Mouse (Mus musculus) liver, adult 2 months (tissue): Measurements from ENCODE around the gene Clasp1. TPM values are rescaled to one million over a fixed set of nuclear protein-coding genes. Genes with fewer than 3 reads are reported as not detected.

ENCODE experiments used
- DNase-seq: peaks from one replicate; pipeline ENCODE4 v3.0.0-alpha.2; 2011; ENCODE audit warnings: low read depth, low spot score; ENCODE audit errors: extremely low read depth
- H3K27ac ChIP-seq: fragments of 200-500 bp; replicated peaks from 2 replicates; pipeline ENCODE4 v1.5.1; 2012; ENCODE audit warnings: low read depth, mild to moderate bottlenecking, control low read depth, inconsistent platforms, low read length; ENCODE audit not compliant: insufficient read depth
- H3K27me3 ChIP-seq: fragments of 200-500 bp; 2 replicates; pipeline ENCODE4 v1.6.1; 2012; ENCODE audit warnings: mild to moderate bottlenecking, moderate library complexity, low read length, inconsistent platforms; ENCODE audit not compliant: control insufficient read depth, insufficient read depth
- H3K36me3 ChIP-seq: fragments of 200-500 bp; 2 replicates; pipeline ENCODE4 v1.6.1; 2012; ENCODE audit warnings: low read length, inconsistent platforms; ENCODE audit not compliant: control insufficient read depth, insufficient read depth
- H3K4me1 ChIP-seq: fragments of 200-500 bp; 2 replicates; pipeline ENCODE4 v1.6.1; 2011; ENCODE audit warnings: low read length; ENCODE audit not compliant: control insufficient read depth, insufficient read depth
- H3K4me3 ChIP-seq: fragments of 200-500 bp; 2 replicates; pipeline ENCODE4 v1.5.1; 2011; ENCODE audit warnings: low read depth, mild to moderate bottlenecking, control low read depth, low read length, moderate library complexity; ENCODE audit not compliant: insufficient read depth
- H3K79me2 ChIP-seq: fragments of 200-500 bp; 2 replicates; pipeline ENCODE4 v1.6.1; 2012; ENCODE audit warnings: inconsistent platforms, mild to moderate bottlenecking, low read length, moderate library complexity; ENCODE audit not compliant: control insufficient read depth, insufficient read depth
- H3K9ac ChIP-seq: fragments of 200-500 bp; 2 replicates; pipeline ENCODE4 v1.6.1; 2012; ENCODE audit warnings: low read depth, mild to moderate bottlenecking, control low read depth, inconsistent platforms, low read length
- CTCF ChIP-seq: fragments of 200-500 bp; IDR thresholded peaks from 2 replicates; pipeline ENCODE4 v1.5.1; 2011; ENCODE audit warnings: low read depth, low read length, control low read depth
- POLR2A ChIP-seq: fragments of 200-500 bp; IDR thresholded peaks from 2 replicates; pipeline ENCODE4 v1.6.1; 2011; ENCODE audit warnings: low read length, control low read depth; ENCODE audit not compliant: insufficient read depth; ENCODE audit errors: extremely low read depth
- WGBS: fragments of 180-500 bp; shearing (Covaris S2); methylation state at CpG from one replicate; pipeline ENCODE4 v1.1.7; 2018; 5-methylcytosine and 5-hydroxymethylcytosine counted together
- polyA plus RNA-seq: library from polyadenylated mRNA; depleted of rRNA; stranded (reverse); fragments of >200 nt; gene quantifications from 2 replicates; pipeline ENCODE4 v1.2.3, GENCODE M21; 2012
- total RNA-seq: library from RNA; depleted of rRNA; stranded (reverse); fragments of >200 nt; gene quantifications from 2 replicates; pipeline ENCODE4 v1.2.3, GENCODE M21; 2014

The Clasp1 gene
- total and polyA plus RNA-seq, 2 experiments = 4.1 to 12.1 TPM

- TF ChIP-seq POLR2A = no peak
- TF ChIP-seq CTCF = no peak
- Histone ChIP-seq H3K27ac (no peak overlapping the region), H3K36me3 (peaks cover 15% of the 10 kb centered on the region; the same call in 1 of the 2 replicates), H3K79me2 (peaks cover 19% of the 10 kb centered on the region; the same call in 1 of the 2 replicates), H3K27me3 (no peaks in the 10 kb centered on the region), H3K4me1 (0 out of 2 replicates have a peak, but pooled peaks cover 3% of the 10 kb centered on the region), H3K4me3 (no peak overlapping the region), H3K9ac (no peak overlapping the region)
- 73% methylated on average over 3 of the region's 3 CpGs for WGBS
- DNase-seq = no peak
These were observed 32.3 kb downstream of the Clasp1 start for GRCm38 (mm10) chr1:118421149-118421548.

DNA sequence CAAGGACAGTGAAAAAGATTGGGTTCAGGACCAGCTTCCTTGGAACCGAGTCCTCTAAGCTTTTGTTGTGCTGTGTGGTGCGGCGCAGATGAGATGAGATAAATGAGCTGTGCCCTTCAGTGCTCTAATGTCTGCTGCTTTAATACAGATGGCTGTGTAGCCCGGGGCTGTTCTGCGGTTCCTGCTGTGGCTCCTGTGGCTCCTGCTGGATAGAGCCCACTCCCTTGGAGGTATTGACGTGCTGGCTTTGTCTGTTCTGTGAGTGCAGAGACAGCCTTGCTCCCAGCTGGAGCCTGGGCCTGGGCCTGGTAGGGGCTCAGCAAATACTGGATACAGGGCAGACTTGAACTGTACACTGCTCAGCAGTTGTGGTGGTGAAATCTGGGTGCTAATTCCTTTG is 34.0 kb downstream of the Clasp1 start:
- Histone ChIP-seq H3K4me1 (no peaks in the 10 kb centered on the region), H3K79me2 (peaks cover 12% of the 10 kb centered on the region; the same call in 1 of the 2 replicates), H3K4me3 (no peak overlapping the region), H3K36me3 (peaks cover 15% of the 10 kb centered on the region; the same call in 1 of the 2 replicates), H3K27ac (no peak overlapping the region), H3K27me3 (no peaks in the 10 kb centered on the region), H3K9ac (no peak overlapping the region)
- WGBS = 94% methylated on average over 6 of the region's 6 CpGs
- TF ChIP-seq CTCF (no peak), POLR2A (no peak)
- DNase-seq = no peak

DNA sequence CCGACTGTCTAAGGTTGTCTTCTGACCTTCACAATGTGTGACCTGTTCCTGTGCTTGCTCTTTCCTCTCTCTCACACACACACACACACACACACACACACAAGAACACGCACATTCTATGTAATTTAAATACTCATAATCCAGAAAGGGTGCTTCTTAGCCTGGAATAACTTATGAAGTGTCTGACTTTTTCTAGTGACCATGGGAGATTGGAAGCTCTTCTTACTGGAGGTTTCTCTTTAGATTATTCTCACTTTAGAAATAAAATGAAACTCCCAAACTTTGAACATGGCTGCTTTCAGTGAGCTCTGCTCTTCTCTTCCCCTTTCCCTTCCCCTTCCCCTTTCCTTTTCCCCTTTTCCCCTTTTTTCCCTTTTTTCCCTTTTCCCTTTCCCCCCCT is 37.1 kb downstream of the Clasp1 start:
- Histone ChIP-seq H3K4me3 (no peak overlapping the region), H3K36me3 (0 out of 2 replicates have a peak, but pooled peaks cover 5% of the 10 kb centered on the region), H3K9ac (no peak overlapping the region), H3K79me2 (peaks cover 18% of the 10 kb centered on the region; the same call in 1 of the 2 replicates), H3K27me3 (no peaks in the 10 kb centered on the region), H3K4me1 (no peaks in the 10 kb centered on the region; the same call in 1 of the 2 replicates), H3K27ac (no peak overlapping the region)
- 93% methylated on average over 2 of the region's 2 CpGs for WGBS
- TF ChIP-seq POLR2A (no peak), CTCF (no peak)
- DNase-seq = no peak

DNA sequence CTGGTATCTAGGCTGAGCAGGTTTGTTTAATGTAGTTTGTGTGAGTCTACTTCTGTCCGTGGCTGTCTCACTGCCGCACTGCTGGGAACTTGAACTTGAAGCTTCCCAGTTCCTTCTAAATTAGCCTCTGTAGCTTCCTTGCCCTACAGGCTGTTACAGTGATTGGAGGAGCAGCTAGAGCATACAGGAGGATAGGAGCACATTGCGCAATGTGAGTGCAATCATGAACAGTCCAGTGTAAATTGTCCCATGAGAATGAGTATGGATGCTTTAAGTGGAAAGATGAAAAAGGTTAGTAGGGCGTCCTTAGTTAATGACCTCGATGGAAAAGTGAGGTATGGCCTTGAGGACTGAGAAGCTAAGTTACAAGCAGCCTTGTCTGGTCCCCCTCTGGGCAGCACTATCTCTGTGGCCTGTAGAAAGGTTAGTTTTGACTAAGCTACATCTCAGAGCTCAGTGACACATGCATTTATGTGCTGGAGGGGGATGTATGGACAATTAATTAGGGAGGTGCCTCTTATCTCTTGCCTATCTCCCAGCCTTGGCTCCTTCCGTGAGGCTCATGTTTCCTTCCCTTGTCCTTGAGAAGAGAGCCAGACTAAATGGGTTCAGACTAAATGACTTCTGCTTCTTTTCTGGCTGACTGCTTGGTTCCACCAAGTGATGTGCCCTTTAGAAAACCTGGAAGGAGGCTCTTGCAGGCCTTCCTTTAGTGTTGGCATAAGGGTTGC is 39.7 kb downstream of the Clasp1 start:
- DNase-seq = peak; percentile 36
- WGBS = 58% methylated on average over 6 of the region's 6 CpGs
- Histone ChIP-seq H3K79me2 (peaks cover 24% of the 10 kb centered on the region; the same call in 1 of the 2 replicates), H3K36me3 (0 out of 2 replicates have a peak, but pooled peaks cover 1% of the 10 kb centered on the region), H3K27ac (no peak overlapping the region), H3K9ac (no peak overlapping the region), H3K4me1 (no peaks in the 10 kb centered on the region; the same call in 1 of the 2 replicates), H3K27me3 (no peaks in the 10 kb centered on the region), H3K4me3 (no peak overlapping the region)
- no peak for TF ChIP-seq POLR2A
- no peak for TF ChIP-seq CTCF

- WGBS = 90% methylated on average over 4 of the region's 4 CpGs
These were observed 42.7 kb downstream of the Clasp1 start for GRCm38 (mm10) chr1:118431548-118431947.

More at GRCm38 (mm10) chr1:118431548-118431947, 42.7 kb downstream of the Clasp1 start:
- Histone ChIP-seq H3K79me2 (peaks cover 34% of the 10 kb centered on the region), H3K27me3 (no peaks in the 10 kb centered on the region), H3K36me3 (no peaks in the 10 kb centered on the region), H3K9ac (no peak overlapping the region), H3K4me1 (no peaks in the 10 kb centered on the region; the same call in 1 of the 2 replicates), H3K4me3 (no peak overlapping the region), H3K27ac (no peak overlapping the region)
- TF ChIP-seq POLR2A = no peak
- no peak for TF ChIP-seq CTCF
- no peak for DNase-seq
